Mouse (Mus musculus): ENCODE results near the gene Lama5. TPM values are rescaled to one million over a fixed set of nuclear protein-coding genes. Genes with fewer than 3 reads are reported as not detected.

Lama5 gene
- polyA plus RNA-seq, 1 experiment from 2014 or later: 6.6 TPM

DNA sequence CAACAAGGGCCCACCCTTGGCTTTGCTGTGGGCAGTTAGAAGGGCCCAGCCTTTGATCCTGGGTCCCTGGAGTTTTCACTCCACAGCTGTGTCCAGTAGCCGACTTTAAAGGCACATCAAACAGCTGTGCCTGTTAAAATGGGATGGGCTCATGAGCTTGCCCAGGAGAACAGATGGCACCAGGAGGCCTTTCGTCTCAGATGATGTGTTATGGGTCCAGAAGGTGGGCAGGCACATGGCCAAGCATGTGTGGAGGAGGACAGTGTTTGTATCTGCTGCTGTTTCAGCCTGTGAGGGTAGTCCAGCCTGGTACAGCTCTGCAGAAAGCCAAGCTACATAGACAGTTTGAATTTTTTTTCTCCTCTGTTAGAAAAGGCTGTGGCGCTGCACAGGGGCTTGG is 70.9 kb downstream of the Lama5 start:
- DNase-seq (ENCODE audit: low spot score): no peak

DNA sequence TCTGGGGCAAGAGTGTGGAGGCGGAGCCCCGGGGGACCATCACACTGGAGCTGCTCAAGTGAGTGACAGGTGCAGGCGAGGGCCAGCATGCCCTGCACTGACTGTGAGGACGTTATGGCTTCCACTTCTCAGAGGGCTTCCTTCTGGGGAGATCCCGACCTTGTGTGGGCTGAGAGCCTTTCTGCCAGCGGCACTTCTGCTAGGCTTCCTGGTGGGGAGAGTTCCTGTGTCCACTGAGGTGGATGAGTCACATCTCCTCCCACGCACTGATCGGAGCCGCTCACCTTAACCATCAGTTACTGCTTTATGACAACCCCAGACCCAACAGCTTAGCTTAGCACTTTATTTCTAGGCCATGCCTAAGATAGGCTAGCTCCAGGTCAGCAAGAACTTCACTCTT is 77.1 kb downstream of the Lama5 start:
- no peak for DNase-seq (ENCODE audit: low spot score)

DNA sequence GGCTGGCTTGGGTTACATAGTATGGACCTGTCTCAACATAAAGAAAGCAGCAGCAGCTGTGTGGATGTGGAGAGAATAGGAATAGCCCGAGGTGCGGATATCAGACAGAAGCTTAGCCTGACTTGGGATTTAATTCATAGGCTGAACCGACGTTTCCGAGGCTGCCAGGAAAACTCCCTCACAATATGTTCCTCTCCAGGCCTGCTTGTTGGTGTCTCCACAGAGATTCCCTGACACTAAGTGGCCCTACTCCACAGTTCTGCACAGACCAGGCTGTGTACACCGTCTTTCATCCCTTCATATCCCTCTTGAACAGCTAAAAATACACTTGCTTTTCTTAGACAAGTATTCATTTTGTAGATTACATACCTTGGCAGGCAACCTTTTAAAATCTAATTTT is 78.3 kb downstream of the Lama5 start:
- DNase-seq (ENCODE audit: low spot score): no peak

DNA sequence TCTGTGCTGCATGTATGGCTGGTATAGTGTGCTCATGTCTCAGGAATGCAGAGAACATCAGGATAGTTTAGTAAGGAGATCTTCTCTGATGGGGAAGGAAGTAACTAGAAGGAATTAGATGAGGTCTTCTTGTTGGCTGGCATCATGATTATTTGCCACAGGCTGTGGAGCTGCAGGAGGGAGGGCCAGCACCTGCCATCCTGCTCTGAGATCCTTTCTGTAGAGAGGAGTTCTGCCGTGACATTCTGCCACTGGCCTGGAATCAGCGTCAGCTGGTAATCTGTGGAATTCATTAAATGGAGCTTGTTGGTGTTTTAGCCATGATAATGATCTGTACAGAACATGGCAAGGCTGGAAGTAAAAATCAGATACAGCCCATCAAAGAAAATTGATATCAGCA is 79.6 kb downstream of the Lama5 start:
- DNase-seq (ENCODE audit: low spot score): no peak

DNA sequence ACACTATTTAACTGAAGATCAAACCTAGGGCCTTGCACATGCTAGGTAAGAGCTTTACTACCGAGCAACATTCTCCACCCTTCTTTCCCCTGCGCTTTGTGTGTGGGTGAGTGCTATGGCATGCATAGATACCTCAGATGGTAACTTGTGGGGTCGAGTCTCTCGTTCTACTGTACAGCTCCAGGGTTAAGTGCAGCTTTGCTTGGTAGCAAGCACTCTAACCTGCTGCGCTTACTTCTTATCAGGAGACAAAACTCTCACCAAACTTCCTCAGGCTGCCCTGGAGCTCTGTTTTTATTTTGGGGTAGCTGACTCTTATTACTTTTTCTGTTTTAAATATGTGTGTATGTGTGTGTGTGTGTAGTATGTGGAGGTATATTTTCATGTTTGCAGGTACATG is 90.2 kb downstream of the Lama5 start:
- DNase-seq (ENCODE audit: low spot score): no peak

DNA sequence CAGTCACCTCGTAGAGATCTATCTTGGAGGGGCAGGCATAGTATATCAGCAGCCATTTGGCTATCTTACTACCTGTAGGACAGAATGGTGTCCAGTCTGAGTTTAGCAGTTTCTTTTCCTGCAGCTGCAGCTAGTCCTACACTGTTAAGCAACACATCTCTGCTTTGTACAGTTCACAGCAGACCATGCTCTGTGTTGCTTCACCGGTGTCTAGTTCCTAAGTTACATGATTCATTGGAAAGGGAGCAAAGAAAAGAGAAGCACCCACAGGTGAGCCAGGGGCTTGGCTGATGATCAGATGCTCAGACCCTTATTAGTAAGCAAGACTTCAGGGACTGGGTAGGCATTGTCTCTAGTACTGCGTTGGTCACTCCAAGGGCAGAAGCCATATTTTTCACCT is 91.7 kb downstream of the Lama5 start:
- no peak for DNase-seq (ENCODE audit: low spot score)

DNA sequence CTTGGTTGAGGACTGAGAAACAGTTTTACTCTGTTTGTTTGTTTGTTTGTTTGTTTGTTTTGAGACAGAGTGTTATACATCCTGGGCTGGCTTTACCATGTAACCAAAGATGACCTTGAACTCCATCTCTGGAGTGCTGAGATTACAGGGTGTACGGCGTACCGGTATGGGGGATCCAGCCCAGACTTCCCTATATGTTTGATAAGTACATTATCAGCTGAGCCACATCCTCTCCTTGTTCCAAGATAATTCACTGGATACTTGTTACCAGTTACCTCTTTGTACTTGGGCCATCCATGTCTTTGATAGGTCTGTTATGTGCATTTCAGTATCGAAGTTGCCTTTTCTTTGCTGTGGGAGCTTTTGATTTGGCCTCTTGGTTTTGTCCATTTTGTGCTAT is 92.4 kb downstream of the Lama5 start:
- DNase-seq (ENCODE audit: low spot score): no peak

DNA sequence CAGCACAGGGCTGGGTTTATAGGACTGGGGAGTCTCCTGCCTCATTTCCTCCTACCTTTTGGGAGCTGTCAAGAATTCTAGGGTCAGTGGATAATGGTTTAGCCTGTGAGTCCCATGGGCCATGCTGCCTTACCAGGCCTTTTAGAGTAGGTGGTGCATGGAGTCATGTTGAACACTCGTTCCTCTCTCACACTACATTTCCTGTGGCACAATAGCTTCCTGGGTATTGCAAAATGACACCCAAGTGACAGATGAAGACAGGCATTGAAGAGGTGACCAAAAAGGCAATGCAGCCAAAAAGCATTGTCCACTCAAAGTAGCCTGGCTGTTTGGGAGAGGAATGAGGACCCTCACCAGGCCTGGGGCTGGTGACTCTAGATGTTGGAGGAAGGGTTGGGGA is 98.0 kb downstream of the Lama5 start:
- no peak for DNase-seq (ENCODE audit: low spot score)

Small RNA genes lying within 50 kb of the gene (microRNA-seq; reads per million reads assigned to microRNA genes)
- gene Mir3091 (ENCODE audit: borderline number of aligned reads): 1.2 reads per million
- gene Mir7005 (ENCODE audit: borderline number of aligned reads): not detected

Other genes starting within 250 kb of the Lama5 start
- gene Taf4, start 249.2 kb downstream of the Lama5 start, polyA plus RNA-seq (2015; fragmentation: Nextera tagmentation; extraction: Ambion mirVana): 3.9 and 4.6 TPM in 2 replicates
- gene Lsm14b, start 200.9 kb downstream of the Lama5 start, polyA plus RNA-seq (2015; fragmentation: Nextera tagmentation; extraction: Ambion mirVana): 10.0 and 10.7 TPM in 2 replicates
- 747 and 765 TPM in 2 replicates for gene Psma7, start 183.4 kb downstream of the Lama5 start, polyA plus RNA-seq (2015; fragmentation: Nextera tagmentation; extraction: Ambion mirVana)
- gene Ss18l1, start 183.3 kb downstream of the Lama5 start, polyA plus RNA-seq (2015; fragmentation: Nextera tagmentation; extraction: Ambion mirVana): 2.6 and 2.9 TPM in 2 replicates
- 25.6 and 25.9 TPM in 2 replicates for gene Mtg2, start 155.3 kb downstream of the Lama5 start, polyA plus RNA-seq (2015; fragmentation: Nextera tagmentation; extraction: Ambion mirVana)
- gene Hrh3, start 121.4 kb downstream of the Lama5 start, polyA plus RNA-seq (2015; fragmentation: Nextera tagmentation; extraction: Ambion mirVana): 0.46 and 0.49 TPM in 2 replicates
- 26.5 and 27.3 TPM in 2 replicates for gene Osbpl2, start 106.6 kb downstream of the Lama5 start, polyA plus RNA-seq (2015; fragmentation: Nextera tagmentation; extraction: Ambion mirVana)
- 195 TPM in 2 replicates for gene Adrm1, start 54.4 kb downstream of the Lama5 start, polyA plus RNA-seq (2015; fragmentation: Nextera tagmentation; extraction: Ambion mirVana)
- 928 and 961 TPM in 2 replicates for gene Rps21, start 31.5 kb upstream of the Lama5 start, polyA plus RNA-seq (2015; fragmentation: Nextera tagmentation; extraction: Ambion mirVana)
- gene Cables2, start 47.6 kb upstream of the Lama5 start, polyA plus RNA-seq (2015; fragmentation: Nextera tagmentation; extraction: Ambion mirVana): 6.4 and 7.1 TPM in 2 replicates
- 0.05 TPM in 1 of 2 replicates, not detected in the other for gene Rbbp8nl, start 64.0 kb upstream of the Lama5 start, polyA plus RNA-seq (2015; fragmentation: Nextera tagmentation; extraction: Ambion mirVana)
- not detected in 2 replicates for gene Gata5, start 108.8 kb upstream of the Lama5 start, polyA plus RNA-seq (2015; fragmentation: Nextera tagmentation; extraction: Ambion mirVana)
- 8.1 and 8.9 TPM in 2 replicates for gene Slco4a1, start 230.4 kb upstream of the Lama5 start, polyA plus RNA-seq (2015; fragmentation: Nextera tagmentation; extraction: Ambion mirVana)

Measured in thymus, postnatal 0 days (tissue).